Mouse (Mus musculus) embryonic fibroblast, embryonic 13.5 days (primary cell): ENCODE data around the gene Tjp3. TPM values are rescaled to one million over a fixed set of nuclear protein-coding genes. Genes with fewer than 3 reads are reported as not detected.

Experiments
- H3K27ac ChIP-seq: 2 replicates; pipeline ENCODE4 v1.5.1; 2012; ENCODE audit warnings: low read length, control low read depth, inconsistent platforms; ENCODE audit not compliant: insufficient read depth
- H3K4me1 ChIP-seq: 2 replicates; pipeline ENCODE4 v1.6.1; 2011; ENCODE audit warnings: low read length; ENCODE audit not compliant: control insufficient read depth, insufficient read depth
- H3K4me3 ChIP-seq: 2 replicates; pipeline ENCODE4 v1.5.1; 2011; ENCODE audit warnings: mild to moderate bottlenecking, control low read depth, low read length; ENCODE audit not compliant: insufficient read depth
- CTCF ChIP-seq: IDR thresholded peaks from 2 replicates; pipeline ENCODE4 v1.5.1; 2011; ENCODE audit warnings: mild to moderate bottlenecking, control low read depth, low read length, moderate library complexity, borderline replicate concordance; ENCODE audit not compliant: insufficient read depth
- POLR2A ChIP-seq: IDR thresholded peaks from 2 replicates; pipeline ENCODE4 v1.6.1; 2011; ENCODE audit warnings: low read depth, mild to moderate bottlenecking, control low read depth, low read length, moderate library complexity
- polyA plus RNA-seq: library from polyadenylated mRNA; stranded (reverse); fragments of >200 nt; gene quantifications from 2 replicates; pipeline ENCODE4 v1.2.4, GENCODE M21; 2011; ENCODE audit warnings: low read depth; ENCODE audit not compliant: missing spikeins, insufficient read length

Tjp3 gene
- polyA plus RNA-seq, 1 experiment, result not detected

- TF ChIP-seq CTCF (no peak), POLR2A (no peak)
- H3K4me1 ChIP-seq, result peaks cover 3% of the 10 kb centered on the region; the same call in 1 of the 2 replicates
- H3K27ac ChIP-seq, result no peak overlapping the region
- no peak overlapping the region for H3K4me3 ChIP-seq
Measured at GRCm38 (mm10) chr10:81300352-81300907, 9.0 kb upstream of the Tjp3 start.

- Histone ChIP-seq H3K27ac (no peak overlapping the region), H3K4me3 (no peak overlapping the region), H3K4me1 (peaks cover 5% of the 10 kb centered on the region; the same call in 1 of the 2 replicates)
- no peak for TF ChIP-seq CTCF
Measured at GRCm38 (mm10) chr10:81299585-81300351, 8.4 kb upstream of the Tjp3 start.

GRCm38 (mm10) chr10:81298369-81299100 lies 7.2 kb upstream of the Tjp3 start:
- TF ChIP-seq POLR2A (no peak), CTCF (no peak)
- H3K27ac ChIP-seq, result no peak overlapping the region
- no peak overlapping the region for H3K4me3 ChIP-seq
- peaks cover 8% of the 10 kb centered on the region; the same call in 1 of the 2 replicates for H3K4me1 ChIP-seq

- H3K4me3 ChIP-seq, result no peak overlapping the region
- peaks cover 8% of the 10 kb centered on the region; the same call in 1 of the 2 replicates for H3K4me1 ChIP-seq
- H3K27ac ChIP-seq, result no peak overlapping the region
- TF ChIP-seq CTCF (no peak), POLR2A (no peak)
Measured at GRCm38 (mm10) chr10:81297845-81298244, 6.5 kb upstream of the Tjp3 start.

- H3K4me1 ChIP-seq, result peaks cover 5% of the 10 kb centered on the region; the same call in 1 of the 2 replicates
- no peak for TF ChIP-seq POLR2A
- no peak for TF ChIP-seq CTCF
- no peak overlapping the region for H3K4me3 ChIP-seq
- no peak overlapping the region for H3K27ac ChIP-seq
Measured at GRCm38 (mm10) chr10:81297246-81297645, 5.9 kb upstream of the Tjp3 start.

- no peak overlapping the region for H3K4me3 ChIP-seq
Measured at GRCm38 (mm10) chr10:81295185-81295584, 3.8 kb upstream of the Tjp3 start.

GRCm38 (mm10) chr10:81294442-81294841 lies 3.1 kb upstream of the Tjp3 start:
- TF ChIP-seq CTCF, result no peak
- TF ChIP-seq POLR2A, result no peak
- H3K4me3 ChIP-seq, result peak overlapping the region; percentile 62
- H3K27ac ChIP-seq, result no peak overlapping the region
- H3K4me1 ChIP-seq, result peaks cover 5% of the 10 kb centered on the region; the same call in 1 of the 2 replicates

More at GRCm38 (mm10) chr10:81295185-81295584, 3.8 kb upstream of the Tjp3 start:
- Histone ChIP-seq H3K4me1 (peaks cover 5% of the 10 kb centered on the region; the same call in 1 of the 2 replicates), H3K27ac (no peak overlapping the region)
- TF ChIP-seq POLR2A (no peak), CTCF (no peak)

- Histone ChIP-seq H3K4me1 (peaks cover 5% of the 10 kb centered on the region; the same call in 1 of the 2 replicates), H3K27ac (no peak overlapping the region), H3K4me3 (peak overlapping the region; percentile 62)
- TF ChIP-seq CTCF (no peak), POLR2A (no peak)
Measured at GRCm38 (mm10) chr10:81293334-81294030, 2.1 kb upstream of the Tjp3 start.

- Histone ChIP-seq H3K4me3 (peak within 1 kb of the TSS; percentile 62), H3K4me1 (peaks cover 5% of the 10 kb centered on the region; the same call in 1 of the 2 replicates), H3K27ac (no peak within 1 kb of the TSS)
- peak; percentile 89 for TF ChIP-seq CTCF
- peak; percentile 84 for TF ChIP-seq POLR2A
Measured at GRCm38 (mm10) chr10:81292554-81293333, 1.4 kb upstream of the Tjp3 start, which contains the start of gene Pip5k1c. TSS of gene Pip5k1c (plus strand) at chr10:81292963.
